Mouse (Mus musculus): ENCODE results near the gene Faf2.

Faf2 gene

DNA sequence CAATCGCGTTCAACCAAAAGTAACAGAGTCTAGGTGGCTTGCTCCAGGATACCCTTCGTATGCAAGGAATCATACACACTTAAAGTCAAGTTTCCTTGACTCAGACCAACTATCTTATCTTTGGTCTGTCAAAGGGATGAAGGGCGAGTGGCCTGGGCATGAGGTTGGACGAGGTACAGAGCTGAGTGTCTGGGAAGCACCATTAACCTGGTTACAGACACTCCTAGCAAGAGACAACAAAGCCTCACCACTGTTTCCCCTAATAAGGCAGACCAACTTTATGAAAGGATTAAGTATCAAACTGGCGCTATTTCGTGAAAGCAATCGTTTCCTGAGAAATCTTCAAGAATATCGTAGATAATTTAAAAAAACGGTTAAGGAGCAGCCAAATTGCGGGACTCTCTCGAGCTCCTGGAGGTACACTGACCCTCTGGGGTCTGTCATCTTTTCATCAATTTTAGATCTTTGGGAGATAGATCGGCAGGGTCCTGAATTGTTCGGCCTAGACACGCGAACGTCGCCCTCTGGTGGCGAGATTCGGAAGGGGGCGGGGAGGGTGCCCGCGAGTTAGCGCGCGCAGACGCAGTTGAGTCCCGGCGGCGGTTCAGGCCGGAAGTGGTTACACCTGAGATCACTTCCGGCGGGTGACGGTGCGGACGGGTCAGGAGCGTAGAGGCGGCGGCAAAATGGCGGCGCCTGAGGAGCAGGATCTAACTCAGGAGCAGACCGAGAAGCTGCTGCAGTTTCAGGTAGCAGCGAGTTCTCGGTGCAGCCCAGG is at the start of gene Faf2:
TSS of gene Faf2 (plus strand) at position 630 of the 778 bp plus-strand sequence.
- peak; percentile 98 to 100 for DNase-seq (ENCODE audit: inconsistent age in 2 of 2, low spot score in 1 of 2)

DNA sequence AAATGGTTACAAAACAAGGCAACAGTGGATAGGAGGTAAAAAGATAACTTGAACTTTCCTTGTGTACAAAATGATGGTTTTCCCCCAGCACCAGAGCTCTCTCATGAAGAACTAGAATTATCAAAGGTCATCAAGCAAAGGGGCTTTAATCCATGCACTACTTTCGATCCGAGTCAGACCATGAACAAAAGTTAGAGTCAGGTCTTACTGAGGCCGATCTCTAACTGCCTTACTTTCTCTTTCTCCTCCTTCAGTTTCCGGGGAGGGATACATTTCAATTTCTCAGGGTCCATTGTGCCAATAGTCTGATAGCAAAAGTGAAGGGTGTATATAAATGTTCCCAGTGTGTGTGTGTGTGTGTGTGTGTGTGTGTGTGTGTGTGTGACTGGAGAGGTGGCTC is 49.0 kb upstream of the Faf2 start:
- no peak for DNase-seq (ENCODE audit: inconsistent age in 2 of 2, low spot score in 1 of 2)

DNA sequence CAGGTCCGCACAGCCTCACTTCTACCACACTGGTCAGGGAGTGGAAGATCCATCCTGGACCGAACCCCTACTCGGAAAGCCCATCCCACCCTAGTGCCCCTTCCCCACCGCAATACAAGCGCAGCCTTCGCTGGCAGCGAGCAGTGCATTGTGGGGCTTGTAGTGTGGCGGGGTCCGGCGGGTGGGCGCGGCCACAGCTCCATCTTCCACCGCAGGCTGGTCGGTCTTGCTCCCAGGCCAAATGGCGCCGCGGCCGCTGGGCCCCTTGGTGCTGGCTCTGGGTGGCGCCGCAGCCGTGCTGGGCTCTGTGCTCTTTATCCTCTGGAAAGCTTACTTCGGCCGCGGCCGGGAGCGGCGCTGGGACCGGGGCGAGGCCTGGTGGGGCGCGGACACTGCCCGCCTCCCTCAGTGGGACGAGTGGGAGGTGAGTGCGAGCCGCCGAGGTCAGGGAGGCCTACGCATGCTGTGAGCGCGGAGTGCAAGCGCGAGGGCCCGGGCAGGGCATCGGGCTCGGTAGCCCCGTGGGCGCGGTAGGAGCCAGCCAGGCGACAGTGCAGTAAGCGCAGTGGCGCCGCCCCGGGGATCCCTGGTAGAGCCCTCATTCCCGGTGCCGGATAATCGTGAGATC is 46.6 kb upstream of the Faf2 start, which contains the start of gene Arl10:
TSS of gene Arl10 (plus strand) at position 162 of the 628 bp plus-strand sequence.
- DNase-seq (ENCODE audit: inconsistent age in 2 of 2, low spot score in 1 of 2): peak; percentile 86 to 95

DNA sequence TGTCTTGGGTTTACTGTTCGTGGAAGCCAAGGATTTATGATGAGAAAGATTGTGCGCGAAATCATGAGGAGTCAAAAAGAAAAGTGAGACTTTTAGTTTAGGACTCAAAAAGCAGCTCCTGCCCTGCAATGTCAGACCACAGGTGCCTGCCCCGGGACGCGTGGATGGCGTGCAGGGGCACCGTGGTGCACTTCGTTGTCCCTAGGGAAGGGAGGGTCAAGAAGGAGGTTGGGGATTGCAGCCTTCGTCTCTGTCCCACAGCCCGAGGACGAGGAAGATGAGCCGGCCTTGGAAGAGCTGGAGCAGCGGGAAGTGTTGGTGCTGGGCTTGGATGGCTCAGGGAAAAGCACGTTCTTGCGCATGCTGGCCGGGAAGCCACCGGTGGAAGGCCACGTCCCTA is 46.1 kb upstream of the Faf2 start:
- DNase-seq (ENCODE audit: inconsistent age in 2 of 2, low spot score in 1 of 2): no peak

DNA sequence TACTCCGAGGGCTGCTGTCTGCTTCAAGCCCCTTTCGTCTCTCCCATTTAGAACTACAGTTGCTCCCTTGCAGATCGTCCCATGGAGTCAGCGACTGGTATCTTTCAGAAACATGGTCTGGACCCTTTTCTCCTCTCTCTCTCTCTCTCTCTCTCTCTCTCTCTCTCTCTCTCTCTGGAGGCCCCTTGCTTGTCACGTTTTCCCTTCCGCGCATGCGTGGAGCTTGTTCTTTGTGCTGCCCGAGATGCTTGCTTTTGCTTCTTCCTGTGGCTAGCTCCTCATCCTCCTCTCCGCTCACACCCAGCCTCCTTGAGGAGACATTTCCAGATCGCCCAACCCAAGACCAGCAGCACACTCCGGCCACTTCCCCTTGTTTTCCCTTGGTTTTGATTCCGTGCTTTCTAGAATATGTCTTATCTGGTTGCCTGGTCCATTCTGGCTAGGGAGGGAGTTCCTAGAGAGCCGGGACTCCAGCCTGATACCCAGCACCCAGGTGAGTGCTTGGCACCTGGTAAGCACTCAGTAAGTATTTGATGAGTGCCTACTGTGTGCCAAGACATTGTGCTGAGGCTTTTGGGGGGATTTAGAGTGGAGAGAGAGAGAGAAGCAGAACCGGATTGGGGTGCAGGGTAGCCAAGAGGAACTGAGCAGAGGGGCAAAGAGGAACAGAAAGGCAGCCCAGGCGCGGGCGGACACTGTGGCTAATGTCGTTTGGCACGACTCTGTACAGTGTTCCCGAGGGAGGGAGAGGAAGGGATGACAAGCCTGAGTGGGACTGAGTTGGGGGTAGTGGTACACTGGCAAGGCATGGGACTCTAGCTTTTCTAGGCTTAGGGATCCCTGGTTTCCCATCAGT is 43.7 kb upstream of the Faf2 start:
- no peak for DNase-seq (ENCODE audit: inconsistent age in 2 of 2, low spot score in 1 of 2)

DNA sequence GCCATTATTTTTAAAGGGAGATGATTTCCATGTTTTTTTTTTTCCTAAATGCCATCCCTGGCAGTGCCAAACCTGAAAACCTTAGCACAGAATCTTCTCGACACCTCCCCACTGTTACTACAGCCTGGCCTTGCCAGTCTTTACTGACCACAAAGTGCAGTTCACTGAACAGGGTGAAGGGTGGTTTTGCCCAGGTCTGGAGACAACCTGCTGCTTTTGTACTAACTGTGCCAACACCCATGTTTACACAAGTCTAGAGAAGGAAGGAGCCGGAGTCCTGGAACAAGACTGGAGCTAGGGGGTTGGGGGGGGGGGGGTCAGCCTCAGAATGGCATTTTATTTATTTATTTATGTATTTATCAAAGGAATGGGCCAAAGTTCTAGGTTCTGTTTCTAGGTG is 40.2 kb upstream of the Faf2 start:
- DNase-seq (ENCODE audit: inconsistent age in 2 of 2, low spot score in 1 of 2): peak in 1 of 2 experiments; percentile 66

DNA sequence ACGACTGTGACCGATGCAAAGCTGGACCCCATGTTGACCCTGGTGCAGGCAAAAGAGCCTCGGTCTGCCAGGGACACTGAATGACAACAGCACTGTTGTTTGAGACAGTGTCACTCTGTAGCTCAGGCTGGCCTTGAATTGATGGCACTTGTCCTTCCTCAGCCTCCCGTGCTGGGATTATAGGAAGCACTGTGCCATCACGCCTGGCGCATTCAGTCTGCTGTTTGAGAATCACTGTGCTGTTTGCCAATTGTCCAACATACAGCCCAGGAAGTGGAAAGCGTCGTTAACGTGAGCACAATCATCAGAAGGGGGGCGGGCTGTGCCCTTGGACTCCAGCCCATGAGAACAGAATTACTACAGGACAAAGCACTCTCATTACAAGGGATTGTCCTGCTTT is 39.5 kb upstream of the Faf2 start:
- peak; percentile 65 to 88 for DNase-seq (ENCODE audit: inconsistent age in 2 of 2, low spot score in 1 of 2)

DNA sequence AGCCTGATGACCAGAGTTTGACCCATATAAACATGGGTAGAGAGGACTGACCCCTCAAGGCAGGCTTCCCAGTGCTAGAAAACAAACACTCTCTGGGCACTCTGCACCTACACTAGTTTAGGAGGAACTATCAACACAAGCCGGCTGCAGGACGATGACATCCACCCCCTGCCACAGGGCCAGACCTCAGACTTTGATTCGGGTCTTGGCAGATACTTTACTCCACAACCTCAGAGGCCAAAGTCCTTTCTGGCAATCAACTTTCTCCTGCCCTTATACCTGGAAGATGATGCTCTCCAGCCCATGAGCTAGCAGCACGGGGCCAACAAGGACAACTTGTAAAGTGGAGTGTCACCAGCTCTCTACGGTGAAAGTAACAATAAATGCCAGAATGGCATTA is 38.7 kb upstream of the Faf2 start:
- no peak for DNase-seq (ENCODE audit: inconsistent age in 2 of 2, low spot score in 1 of 2)

DNA sequence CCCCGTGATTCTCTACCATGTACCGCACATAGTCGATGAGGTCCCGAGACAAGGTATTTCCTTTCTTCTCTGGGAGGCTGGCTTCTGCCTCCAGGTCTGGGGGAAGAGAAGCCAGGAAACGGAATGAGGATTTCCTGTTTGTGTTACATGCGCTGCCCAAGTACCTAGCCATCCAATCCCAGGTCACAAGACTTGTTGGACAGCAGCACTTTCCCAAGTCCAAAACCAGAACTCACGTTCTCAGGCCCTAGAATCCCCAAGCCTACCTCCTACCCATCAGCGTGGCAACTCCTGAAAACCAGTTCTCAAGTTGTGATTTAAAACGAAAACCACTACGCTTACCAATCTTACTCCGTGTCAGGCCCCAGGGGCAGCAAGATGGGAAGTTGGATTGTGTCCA is 35.8 kb upstream of the Faf2 start:
- no peak for DNase-seq (ENCODE audit: inconsistent age in 2 of 2, low spot score in 1 of 2)

DNA sequence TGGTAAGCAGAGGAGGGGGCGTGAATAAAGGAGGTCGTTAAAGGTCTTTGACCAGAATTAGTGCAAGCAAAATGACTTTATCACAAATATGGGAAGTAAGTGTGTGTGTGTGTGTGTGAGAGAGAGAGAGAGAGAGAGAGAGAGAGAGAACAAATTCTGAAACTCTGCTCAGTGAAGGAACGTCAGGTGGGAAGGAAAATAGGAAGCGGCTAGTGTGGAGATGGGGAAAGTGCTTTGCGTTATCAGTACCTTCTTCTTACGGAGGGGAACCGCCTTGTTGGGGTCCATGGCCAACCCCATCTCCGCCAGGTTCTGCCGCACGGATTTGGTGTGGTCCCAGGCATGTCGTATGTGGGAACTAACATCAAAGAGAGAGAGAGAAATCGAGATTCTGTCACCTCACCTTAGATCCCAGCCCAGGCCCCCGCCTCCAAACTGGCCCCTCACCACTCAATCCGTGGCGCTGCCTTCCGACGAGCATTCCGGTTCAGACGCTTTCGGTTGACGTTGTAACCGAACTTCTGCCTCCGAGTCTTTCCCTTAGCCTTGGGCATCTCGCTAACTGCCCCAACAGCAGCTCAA is 32.1 kb upstream of the Faf2 start:
- DNase-seq (ENCODE audit: inconsistent age in 2 of 2, low spot score in 1 of 2): no peak

DNA sequence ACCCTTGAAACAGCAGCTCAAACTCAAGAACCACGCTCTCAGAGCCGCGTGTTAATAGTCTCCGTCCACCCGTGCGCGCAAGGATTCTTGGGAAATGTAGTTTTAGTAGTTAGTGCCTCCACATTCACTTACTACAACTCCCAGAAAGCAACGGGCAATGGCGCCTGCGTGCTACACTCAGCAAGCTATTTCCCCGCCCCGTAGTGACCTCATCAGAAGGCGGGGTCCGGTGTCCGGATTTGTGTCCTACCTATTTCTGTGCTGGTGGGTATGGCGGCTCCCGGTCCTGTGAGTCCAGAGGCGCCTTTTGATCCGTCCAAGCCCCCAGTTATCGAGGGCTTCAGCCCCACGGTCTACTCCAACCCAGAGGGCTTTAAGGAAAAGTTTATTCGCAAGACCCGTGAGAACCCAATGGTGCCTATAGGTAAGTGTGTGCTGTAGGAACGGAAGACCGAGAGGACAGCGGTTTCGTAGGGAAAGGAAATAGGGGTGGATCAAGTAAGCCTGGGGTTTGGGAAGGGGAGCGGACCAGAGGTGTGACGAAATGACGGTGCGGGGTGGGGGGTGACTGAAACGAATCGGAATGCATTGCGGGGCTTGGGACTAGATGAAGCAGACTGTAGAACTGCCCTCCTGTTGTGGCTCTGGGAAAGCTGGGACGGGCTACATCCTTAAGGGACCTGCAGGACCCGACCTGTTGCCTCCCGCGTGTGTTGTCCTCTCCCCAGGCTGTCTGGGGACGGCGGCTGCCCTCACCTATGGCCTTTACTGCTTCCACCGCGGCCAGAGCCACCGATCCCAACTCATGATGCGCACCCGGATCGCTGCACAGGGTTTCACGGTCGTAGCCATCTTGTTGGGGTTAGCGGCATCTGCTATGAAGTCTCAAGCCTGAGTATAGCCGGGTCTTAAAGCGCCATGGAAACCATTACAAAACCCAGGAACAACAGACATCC is 31.3 kb upstream of the Faf2 start, which contains the start of the genes Nop16 and Higd2a:
TSS of gene Nop16 (minus strand) at position 95 of the 956 bp plus-strand sequence.
TSS of gene Higd2a (plus strand) at position 212 of the 956 bp plus-strand sequence.
- peak; percentile 97 to 99 for DNase-seq (ENCODE audit: inconsistent age in 2 of 2, low spot score in 1 of 2)

DNA sequence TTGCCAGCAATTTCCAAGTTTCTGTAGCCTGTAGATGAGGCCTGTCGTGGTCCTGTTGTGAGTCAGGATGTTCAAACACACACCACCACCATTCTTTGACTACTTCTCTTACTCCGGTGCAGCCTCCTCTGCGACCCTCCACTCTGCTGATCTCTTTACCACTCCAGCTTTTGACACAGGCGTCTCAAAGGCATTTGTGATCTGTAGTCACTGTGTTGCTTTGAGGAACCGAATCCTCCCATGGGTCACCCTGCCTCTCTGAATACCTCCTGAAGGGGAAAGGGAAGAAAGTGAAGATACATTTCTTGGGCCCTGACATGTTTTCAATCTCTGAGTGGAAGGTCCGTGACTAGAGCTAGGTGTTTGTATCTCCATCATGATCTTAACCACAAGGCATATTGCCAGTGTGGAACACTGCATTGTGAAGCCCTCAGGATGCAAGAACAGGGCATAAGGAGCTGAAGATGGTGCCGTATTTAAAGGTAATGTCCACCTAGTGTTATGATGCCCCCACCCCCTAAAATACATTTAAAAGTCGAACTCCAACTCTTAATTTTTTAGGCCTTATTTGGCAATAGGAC is 29.7 kb upstream of the Faf2 start:
- DNase-seq (ENCODE audit: inconsistent age in 2 of 2, low spot score in 1 of 2): no peak

DNA sequence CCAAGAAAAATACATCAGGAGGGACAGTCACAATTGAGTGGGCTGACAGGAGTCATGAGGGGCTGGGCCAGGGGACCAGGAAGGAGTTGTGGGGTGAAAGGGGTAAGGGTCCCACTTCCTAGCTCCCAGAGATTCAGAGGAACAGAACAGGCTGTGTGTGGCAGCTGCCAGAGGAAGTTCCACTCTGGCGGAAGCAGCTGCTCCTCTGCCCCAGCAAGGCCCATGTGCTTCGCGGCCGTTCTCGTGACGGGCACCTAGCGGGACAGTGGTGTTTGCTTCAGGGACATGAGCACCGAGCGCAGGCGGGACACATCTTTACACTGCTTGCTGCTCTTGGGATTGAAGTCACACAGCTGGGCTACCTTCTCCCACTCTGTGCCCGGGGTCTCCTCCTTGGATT is 28.0 kb upstream of the Faf2 start:
- DNase-seq (ENCODE audit: inconsistent age in 2 of 2, low spot score in 1 of 2): no peak

DNA sequence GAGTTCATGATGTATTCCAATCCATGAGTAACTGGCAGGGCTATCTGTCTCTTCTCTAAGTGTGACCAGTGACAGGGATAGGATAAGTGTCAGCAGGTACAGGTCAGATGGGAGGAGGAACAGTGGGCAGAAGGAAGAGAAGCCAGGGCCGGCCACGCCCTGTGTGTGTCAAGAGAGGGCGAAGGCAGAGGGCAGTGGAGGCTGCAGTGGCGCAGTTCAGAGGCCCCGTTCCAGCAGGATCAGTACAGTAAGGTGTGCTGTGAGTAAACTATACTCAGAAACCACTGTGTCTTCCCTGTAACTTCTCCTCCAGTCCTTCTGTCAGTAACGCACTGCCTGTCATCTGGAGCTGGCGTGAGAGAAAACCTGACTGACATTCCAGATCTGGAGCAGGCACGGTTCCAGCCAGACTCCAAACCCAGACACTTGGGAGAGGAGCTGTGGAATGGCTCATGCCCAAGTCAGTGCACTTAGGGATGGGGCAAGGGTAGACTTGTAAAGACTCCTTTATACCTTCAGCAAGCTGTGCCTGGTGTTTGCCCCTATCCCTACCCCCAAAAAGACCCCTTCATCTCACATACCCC is 25.4 kb upstream of the Faf2 start:
- DNase-seq (ENCODE audit: inconsistent age in 2 of 2, low spot score in 1 of 2): no peak

DNA sequence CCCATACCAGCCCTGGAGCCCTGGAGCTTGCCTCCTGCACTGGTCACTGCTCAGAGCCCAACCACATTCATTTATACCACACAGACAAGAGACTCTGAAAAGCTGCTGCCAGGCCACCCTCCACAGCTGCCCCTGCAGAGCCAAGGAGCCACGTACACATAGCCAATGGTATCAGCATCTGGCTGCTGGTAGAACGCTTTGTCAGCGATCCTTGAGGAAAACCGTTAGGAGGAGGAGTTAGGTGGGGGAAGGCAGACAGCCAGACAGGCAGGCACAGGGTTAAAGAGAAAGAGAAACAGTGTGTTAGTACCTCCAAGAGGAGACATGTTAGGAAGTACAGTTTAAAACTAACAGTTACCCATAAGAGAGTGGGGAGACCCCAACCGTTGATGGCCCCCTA is 24.7 kb upstream of the Faf2 start:
- DNase-seq (ENCODE audit: inconsistent age in 2 of 2, low spot score in 1 of 2): no peak

DNA sequence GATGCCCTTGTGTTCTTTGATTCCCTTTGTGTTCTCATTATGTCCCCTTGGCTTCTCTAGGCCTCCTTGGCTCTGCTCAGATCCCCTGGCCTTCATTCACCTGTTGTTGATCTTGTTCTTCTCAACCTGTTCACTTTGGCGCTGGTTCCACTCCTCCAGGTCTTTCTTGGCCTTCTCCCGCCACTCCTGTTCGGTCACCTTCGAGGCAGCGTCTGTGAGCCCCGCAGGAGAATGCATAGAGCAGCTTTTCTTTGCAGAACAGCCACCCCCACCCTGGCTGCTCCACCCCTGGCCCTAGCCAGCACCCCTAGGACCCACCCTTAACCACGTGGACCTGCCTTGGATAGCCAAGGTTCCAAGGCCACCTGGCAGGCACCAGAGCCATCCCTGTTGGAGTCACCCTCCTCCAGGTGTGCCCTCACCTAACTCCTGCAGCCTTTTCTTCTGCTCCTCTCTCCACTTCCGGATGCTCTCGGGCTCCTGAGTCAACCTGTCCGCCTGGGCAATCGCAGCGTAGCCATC is 22.9 kb upstream of the Faf2 start:
- no peak for DNase-seq (ENCODE audit: inconsistent age in 2 of 2, low spot score in 1 of 2)

DNA sequence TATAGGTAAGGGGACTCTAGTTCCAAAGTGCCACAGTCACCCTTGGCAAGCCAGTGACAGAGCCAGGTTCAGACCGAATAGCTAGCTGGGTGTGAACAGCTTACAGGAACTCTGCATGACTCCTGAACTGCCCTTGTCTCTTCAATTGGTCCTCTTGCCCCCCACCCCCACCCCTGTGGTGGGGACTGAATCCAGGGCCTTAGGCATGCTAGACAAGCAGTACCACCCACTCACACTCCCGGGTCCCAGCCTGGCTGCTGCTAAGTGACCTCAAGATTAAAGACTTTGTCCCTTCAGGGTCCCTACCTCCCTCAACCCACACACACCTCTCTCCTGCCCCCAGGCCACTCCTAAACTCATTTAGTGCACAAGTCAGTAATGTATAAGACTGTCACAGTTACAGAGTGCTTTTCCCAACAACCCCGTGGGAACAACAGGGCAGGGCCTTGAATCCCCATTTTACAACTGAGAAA is 18.9 kb upstream of the Faf2 start:
- DNase-seq (ENCODE audit: inconsistent age in 2 of 2, low spot score in 1 of 2): no peak

DNA sequence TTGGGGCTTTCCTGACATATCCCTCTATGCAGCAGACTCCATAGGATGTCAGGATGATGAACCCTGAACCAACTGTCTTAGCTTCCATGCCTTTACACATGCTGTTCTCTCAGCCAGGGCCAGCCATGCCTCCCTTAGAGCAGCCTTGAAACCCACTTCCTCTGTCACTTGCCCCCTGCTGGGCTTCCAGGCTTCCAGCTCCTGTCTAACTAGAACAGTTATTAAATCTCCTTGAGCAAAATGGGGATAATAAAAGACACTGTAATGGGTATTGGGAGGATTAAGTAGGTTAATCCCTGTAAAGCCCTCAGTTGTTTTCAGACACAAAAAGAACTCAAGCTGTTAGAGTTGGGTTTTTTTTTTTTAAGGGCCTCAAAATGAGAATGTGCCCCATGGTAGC is 18.1 kb upstream of the Faf2 start:
- DNase-seq (ENCODE audit: inconsistent age in 2 of 2, low spot score in 1 of 2): no peak

DNA sequence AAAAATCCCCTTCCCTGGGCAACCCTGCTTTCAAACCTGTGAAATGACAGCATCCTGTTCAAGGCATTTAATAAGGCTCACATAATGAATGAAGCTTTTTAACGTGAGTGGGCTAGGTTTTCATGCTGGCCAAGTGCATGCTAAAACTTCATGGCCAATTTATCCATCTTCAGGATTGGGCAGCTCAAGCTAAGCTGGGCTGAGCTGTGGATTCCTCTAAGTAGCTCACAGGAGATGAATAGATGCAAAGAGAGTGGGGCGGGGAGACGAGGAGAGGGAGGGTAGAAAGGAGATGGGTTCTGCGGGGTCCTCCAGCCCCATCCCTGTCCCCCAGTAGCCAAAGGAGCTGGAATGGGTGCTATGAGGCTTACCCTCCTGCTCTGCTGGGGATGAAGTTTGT is 17.4 kb upstream of the Faf2 start:
- DNase-seq (ENCODE audit: inconsistent age in 2 of 2, low spot score in 1 of 2): no peak

All from adrenal gland, adult (tissue).